Mouse (Mus musculus): Measurements from ENCODE around the gene Copg2.

GRCm38 (mm10) chr6:30876661-30877060 lies 19.9 kb downstream of the Copg2 start:
- TF ChIP-seq CTCF (IDR thresholded peaks at IDR 0.05; ENCODE audit: extremely low read depth, insufficient read depth, insufficient read length, insufficient replicate concordance), result no peak
- no peak for TF ChIP-seq POLR2A (IDR thresholded peaks at IDR 0.05; ENCODE audit: low read depth, low read length)
